Mouse (Mus musculus) kidney, adult 8-10 months (tissue): Measurements from ENCODE around the gene Riiad1.
A peak's percentile ranks its signal among the peaks of the same experiment; 100 is the strongest.

Experiments
- DNase-seq, 2 experiments: peaks; one replicate each; pipeline ENCODE4 v3.0.0; 2022

Riiad1 gene

GRCm38 (mm10) chr3:94463926-94464578 lies 16.1 kb downstream of the Riiad1 start:
- no peak for DNase-seq

GRCm38 (mm10) chr3:94459834-94460233 lies 20.3 kb downstream of the Riiad1 start:
- DNase-seq: no peak

- DNase-seq: no peak
These were observed 23.1 kb downstream of the Riiad1 start for GRCm38 (mm10) chr3:94457055-94457454.

GRCm38 (mm10) chr3:94456529-94457000 lies 23.6 kb downstream of the Riiad1 start:
- peak; percentile 71 to 79 for DNase-seq

- DNase-seq: no peak
These were observed 30.8 kb downstream of the Riiad1 start for GRCm38 (mm10) chr3:94449377-94449776.

- DNase-seq: no peak
These were observed 36.6 kb downstream of the Riiad1 start, which contains the start of gene Oaz3 for GRCm38 (mm10) chr3:94443597-94443964. Oaz3 (minus strand) TSS chr3:94443915.

- peak; percentile 91 to 94 for DNase-seq
These were observed 37.1 kb downstream of the Riiad1 start, which contains the start of gene Mrpl9 for GRCm38 (mm10) chr3:94442951-94443596. Mrpl9 (plus strand) TSS chr3:94443318.

- DNase-seq: peak; percentile 15 to 19
These were observed 39.0 kb downstream of the Riiad1 start for GRCm38 (mm10) chr3:94441182-94441581.

GRCm38 (mm10) chr3:94436420-94436819 lies 43.7 kb downstream of the Riiad1 start:
- DNase-seq: no peak

GRCm38 (mm10) chr3:94434305-94434704 lies 45.8 kb downstream of the Riiad1 start:
- DNase-seq: peak in 1 of 2 experiments; percentile 28

GRCm38 (mm10) chr3:94430980-94431379 lies 49.2 kb downstream of the Riiad1 start:
- DNase-seq: no peak
